Comparison of ENCODE assay signal across 17 mouse cellular contexts in the genomic region with DNA sequence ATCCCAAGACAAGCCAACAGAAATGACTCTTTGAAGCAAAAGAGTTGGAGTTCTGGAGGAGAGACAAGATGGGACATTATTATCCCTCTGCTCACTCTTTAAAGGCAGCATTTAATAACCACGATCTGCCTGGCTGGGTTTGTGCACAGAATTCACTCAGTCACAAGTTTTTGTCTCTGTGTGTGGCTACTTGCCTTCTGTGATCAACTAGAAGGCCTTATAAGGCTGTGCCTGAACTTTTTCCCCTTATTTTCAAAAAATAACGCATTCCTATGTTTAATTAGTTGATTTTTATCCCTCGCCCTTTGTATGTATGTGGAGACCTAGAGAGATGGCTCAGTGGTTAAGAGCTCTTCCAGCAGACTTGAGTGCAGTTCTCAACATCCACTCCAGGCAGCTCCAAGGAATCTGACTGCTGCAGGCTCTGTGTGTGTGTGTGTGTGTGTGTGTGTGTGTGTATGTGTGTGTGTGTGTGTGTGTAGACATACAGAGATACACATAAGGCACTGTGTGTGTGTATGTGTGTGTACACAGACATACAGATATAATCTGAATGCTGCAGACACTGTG. TPM values are rescaled to one million over a fixed set of nuclear protein-coding genes. Genes with fewer than 3 reads are reported as not detected.
DNase-seq lines count a peak whose midpoint lies in the region; ATAC-seq and TF ChIP-seq lines count a peak whose summit lies in the region.
"Had no signal": no experiment of that assay in that cellular context is flagged by ENCODE, and none has a peak within 500 bp of the region (broad histone marks: within the 10 kb centered on the region; RNA-seq: fewer than 3 reads in every experiment).

No protein-coding gene starts in this region.

- ATAC-seq in heart, embryonic 12.5 days (ENCODE audit: insufficient number of reproducible peaks, low FRiP score): no peak
- no peak for ATAC-seq in kidney, postnatal 0 days (replicated peaks; ENCODE audit: low FRiP score, low read depth)
- 0 out of 2 replicates have a peak, but pooled peaks have one; percentile 27 for ATAC-seq in hindbrain, embryonic 16.5 days

- no peak overlapping the region for H3K4me3 ChIP-seq in heart, embryonic 12.5 days
- no peak overlapping the region for H3K4me3 ChIP-seq in kidney, postnatal 0 days (replicated peaks; ENCODE audit: low read depth, low read length)
- H3K4me3 ChIP-seq in kidney, adult 2 months (ENCODE audit: insufficient read depth, low read depth, low read length): no peak overlapping the region
- H3K4me3 ChIP-seq in hindbrain, embryonic 16.5 days (ENCODE audit: low read length): no peak overlapping the region
- H3K4me3 ChIP-seq: embryonic facial prominence, embryonic 13.5 days; forebrain, embryonic 12.5 days; neural tube, embryonic 12.5 days had no signal

- peak overlapping the region; percentile 29 for H3K27ac ChIP-seq in heart, embryonic 12.5 days (ENCODE audit: poor library complexity, severe bottlenecking)
- H3K27ac ChIP-seq in kidney, postnatal 0 days: peak overlapping the region; percentile 57; the same call in 1 of the 2 replicates
- no peak overlapping the region for H3K27ac ChIP-seq in kidney, adult 2 months (ENCODE audit: insufficient read depth, low read depth, low read length)
- peak overlapping the region; percentile 9; the same call in 1 of the 2 replicates for H3K27ac ChIP-seq in hindbrain, embryonic 16.5 days (ENCODE audit: low read depth, low read length)
- H3K27ac ChIP-seq: embryonic facial prominence, embryonic 13.5 days; forebrain, embryonic 12.5 days; macrophage; neural tube, embryonic 12.5 days had no signal

- H3K27me3 ChIP-seq in heart, embryonic 12.5 days (replicated peaks): no peaks in the 10 kb centered on the region
- H3K27me3 ChIP-seq in kidney, postnatal 0 days (ENCODE audit: insufficient read depth, low read length): no peaks in the 10 kb centered on the region
- H3K27me3 ChIP-seq in kidney, adult 2 months (replicated peaks; ENCODE audit: control insufficient read depth, insufficient read depth, low read length): no peaks in the 10 kb centered on the region
- H3K27me3 ChIP-seq in hindbrain, embryonic 16.5 days (replicated peaks; ENCODE audit: control insufficient read depth, insufficient read depth, low read length): no peaks in the 10 kb centered on the region
- H3K27me3 ChIP-seq: embryonic facial prominence, embryonic 13.5 days; forebrain, embryonic 12.5 days; neural tube, embryonic 12.5 days had no signal

- TF ChIP-seq POLR2A in kidney, adult 2 months (IDR thresholded peaks at IDR 0.05; ENCODE audit: low read depth, low read length): no peak

- no peak overlapping the region for H3K9ac ChIP-seq in heart, embryonic 12.5 days
- H3K9ac ChIP-seq in kidney, postnatal 0 days (ENCODE audit: low read depth, low read length): no peak overlapping the region
- H3K9ac ChIP-seq in hindbrain, embryonic 16.5 days (ENCODE audit: low read depth, low read length): no peak overlapping the region
- H3K9ac ChIP-seq: embryonic facial prominence, embryonic 13.5 days; forebrain, embryonic 12.5 days; neural tube, embryonic 12.5 days had no signal

- intact Hi-C loops in heart, postnatal 10 days (cut with DNase I): loop anchor here (1.0 to 10.0 kb wide), 3 partner anchors 35 to 148 kb away; no protein-coding TSS in a partner anchor

- H3K4me2 ChIP-seq in heart, embryonic 12.5 days: no peak overlapping the region
- H3K4me2 ChIP-seq in kidney, postnatal 0 days (ENCODE audit: low read length): no peak overlapping the region
- H3K4me2 ChIP-seq in hindbrain, embryonic 16.5 days (ENCODE audit: low read length): no peak overlapping the region
- H3K4me2 ChIP-seq: embryonic facial prominence, embryonic 13.5 days; forebrain, embryonic 12.5 days; neural tube, embryonic 12.5 days had no signal

- 72% methylated on average over 3 of the region's 3 CpGs for WGBS in heart, embryonic 12.5 days
- WGBS in kidney, postnatal 0 days: 60% methylated on average over 3 of the region's 3 CpGs
- 48% methylated on average over 3 of the region's 3 CpGs for WGBS in kidney, adult 2 months
- 56% methylated on average over 3 of the region's 3 CpGs for WGBS in hindbrain, embryonic 16.5 days

- peaks cover 32% of the 10 kb centered on the region for H3K4me1 ChIP-seq in heart, embryonic 12.5 days (replicated peaks)
- peaks cover 19% of the 10 kb centered on the region for H3K4me1 ChIP-seq in kidney, postnatal 0 days (replicated peaks; ENCODE audit: insufficient read depth, low read length)
- peaks cover 25% of the 10 kb centered on the region for H3K4me1 ChIP-seq in kidney, adult 2 months (ENCODE audit: control insufficient read depth, insufficient read depth, low read length)
- peaks cover 17% of the 10 kb centered on the region for H3K4me1 ChIP-seq in hindbrain, embryonic 16.5 days (ENCODE audit: control insufficient read depth, insufficient read depth, low read depth, low read length)

- no peaks in the 10 kb centered on the region for H3K9me3 ChIP-seq in heart, embryonic 12.5 days (replicated peaks)
- H3K9me3 ChIP-seq in kidney, postnatal 0 days (replicated peaks; ENCODE audit: low read length): no peaks in the 10 kb centered on the region
- H3K9me3 ChIP-seq in hindbrain, embryonic 16.5 days (ENCODE audit: control insufficient read depth, low read length): no peaks in the 10 kb centered on the region
- H3K9me3 ChIP-seq: embryonic facial prominence, embryonic 13.5 days; forebrain, embryonic 12.5 days; neural tube, embryonic 12.5 days had no signal

- no peak for DNase-seq in heart, postnatal 10 days
- no peak for DNase-seq in kidney, postnatal 0 days (ENCODE audit: low spot score)
- DNase-seq in kidney, adult 2 months: no peak
- peak; percentile 88 for DNase-seq in Muller cell, postnatal 12 days (ENCODE audit: inconsistent ontology term)
- no peak for DNase-seq in adipocyte (ENCODE audit: low spot score)
- DNase-seq in adrenal gland, adult 2 months: no peak
- DNase-seq: spleen, adult 18-20 months had no signal

- TF ChIP-seq CTCF in kidney, postnatal 0 days (IDR thresholded peaks at IDR 0.05; ENCODE audit: low read depth): no peak
- TF ChIP-seq CTCF in kidney, adult 2 months (conservative IDR thresholded peaks at IDR 0.05; ENCODE audit: insufficient read depth, insufficient read length, low read depth, low read length): no peak

- H3K36me3 ChIP-seq in heart, embryonic 12.5 days: no peaks in the 10 kb centered on the region
- no peaks in the 10 kb centered on the region for H3K36me3 ChIP-seq in kidney, postnatal 0 days (ENCODE audit: insufficient read depth, low read length)
- no peaks in the 10 kb centered on the region for H3K36me3 ChIP-seq in kidney, adult 2 months (ENCODE audit: control insufficient read depth, insufficient read depth, low read length)
- H3K36me3 ChIP-seq in hindbrain, embryonic 16.5 days (ENCODE audit: control insufficient read depth, insufficient read depth, low read length): no peaks in the 10 kb centered on the region
- H3K36me3 ChIP-seq: embryonic facial prominence, embryonic 13.5 days; forebrain, embryonic 12.5 days; neural tube, embryonic 12.5 days had no signal

RNA-seq across cellular contexts. Expression of a gene that starts 37.8 kb away (rescaled TPM):
- polyA plus RNA-seq in heart, embryonic 12.5 days (2016; fragmentation: Nextera tagmentation; extraction: Ambion mirVana): 14.2 TPM in 2 replicates
- 10 to 100 TPM; 24.7 to 26.3 TPM for total RNA-seq in heart, postnatal 10 days (2021)
- 13.8 and 14.9 TPM in 2 replicates for polyA plus RNA-seq in kidney, postnatal 0 days (2015; fragmentation: Nextera tagmentation; extraction: Ambion mirVana)
- 20.4 TPM in 2 replicates for polyA plus RNA-seq in kidney, adult 2 months (2012; rRNA removed)
- polyA plus RNA-seq in hindbrain, embryonic 16.5 days (2015; fragmentation: Nextera tagmentation; extraction: Ambion mirVana): 15.2 and 20.7 TPM in 2 replicates
- total RNA-seq in adrenal gland, adult 2 months (2021): 10 to 100 TPM; 15.2 to 27.4 TPM
- 45.5 TPM in 2 replicates for polyA plus RNA-seq in adrenal gland, adult 2 months (2012; rRNA removed)

RNA-seq across cellular contexts. Expression of a gene that starts 56.7 kb away (rescaled TPM):
- not detected in 2 replicates for polyA plus RNA-seq in heart, embryonic 12.5 days (2016; fragmentation: Nextera tagmentation; extraction: Ambion mirVana)
- total RNA-seq in heart, postnatal 10 days (2021): not detected
- polyA plus RNA-seq in kidney, postnatal 0 days (2015; fragmentation: Nextera tagmentation; extraction: Ambion mirVana): not detected in 2 replicates
- not detected in 2 replicates for polyA plus RNA-seq in kidney, adult 2 months (2012; rRNA removed)
- 0.60 and 0.74 TPM in 2 replicates for polyA plus RNA-seq in hindbrain, embryonic 16.5 days (2015; fragmentation: Nextera tagmentation; extraction: Ambion mirVana)
- not detected for total RNA-seq in adrenal gland, adult 2 months (2021)
- not detected in 2 replicates for polyA plus RNA-seq in adrenal gland, adult 2 months (2012; rRNA removed)
- total RNA-seq: gastrocnemius, postnatal 4 days had no signal
- polyA plus RNA-seq: embryonic facial prominence, embryonic 13.5 days; forebrain, embryonic 12.5 days; limb, embryonic 11.5 days; macrophage; neural tube, embryonic 12.5 days had no signal

RNA-seq across cellular contexts. Expression of a gene that starts 56.9 kb away (rescaled TPM):
- polyA plus RNA-seq in heart, embryonic 12.5 days (2016; fragmentation: Nextera tagmentation; extraction: Ambion mirVana): not detected in 2 replicates
- not detected for total RNA-seq in heart, postnatal 10 days (2021)
- not detected in 2 replicates for polyA plus RNA-seq in kidney, postnatal 0 days (2015; fragmentation: Nextera tagmentation; extraction: Ambion mirVana)
- not detected in 2 replicates for polyA plus RNA-seq in kidney, adult 2 months (2012; rRNA removed)
- polyA plus RNA-seq in hindbrain, embryonic 16.5 days (2015; fragmentation: Nextera tagmentation; extraction: Ambion mirVana): not detected in 2 replicates
- total RNA-seq in adrenal gland, adult 2 months (2021): not detected
- not detected in 2 replicates for polyA plus RNA-seq in adrenal gland, adult 2 months (2012; rRNA removed)
- total RNA-seq: gastrocnemius, postnatal 4 days; layer of hippocampus, postnatal 25 days had no signal
- polyA plus RNA-seq: embryonic facial prominence, embryonic 13.5 days; forebrain, embryonic 12.5 days; limb, embryonic 11.5 days; macrophage; midbrain, embryonic 14.5 days; neural tube, embryonic 12.5 days had no signal
